Mouse (Mus musculus) naive thymus-derived CD4-positive, alpha-beta T cell, adult 2 months (primary cell): ENCODE data around the gene Cyb561a3.

Experiments
- DNase-seq: peaks from one replicate; pipeline ENCODE4 v3.0.0-alpha.2; 2011; ENCODE audit warnings: low read depth

Cyb561a3 gene

DNA sequence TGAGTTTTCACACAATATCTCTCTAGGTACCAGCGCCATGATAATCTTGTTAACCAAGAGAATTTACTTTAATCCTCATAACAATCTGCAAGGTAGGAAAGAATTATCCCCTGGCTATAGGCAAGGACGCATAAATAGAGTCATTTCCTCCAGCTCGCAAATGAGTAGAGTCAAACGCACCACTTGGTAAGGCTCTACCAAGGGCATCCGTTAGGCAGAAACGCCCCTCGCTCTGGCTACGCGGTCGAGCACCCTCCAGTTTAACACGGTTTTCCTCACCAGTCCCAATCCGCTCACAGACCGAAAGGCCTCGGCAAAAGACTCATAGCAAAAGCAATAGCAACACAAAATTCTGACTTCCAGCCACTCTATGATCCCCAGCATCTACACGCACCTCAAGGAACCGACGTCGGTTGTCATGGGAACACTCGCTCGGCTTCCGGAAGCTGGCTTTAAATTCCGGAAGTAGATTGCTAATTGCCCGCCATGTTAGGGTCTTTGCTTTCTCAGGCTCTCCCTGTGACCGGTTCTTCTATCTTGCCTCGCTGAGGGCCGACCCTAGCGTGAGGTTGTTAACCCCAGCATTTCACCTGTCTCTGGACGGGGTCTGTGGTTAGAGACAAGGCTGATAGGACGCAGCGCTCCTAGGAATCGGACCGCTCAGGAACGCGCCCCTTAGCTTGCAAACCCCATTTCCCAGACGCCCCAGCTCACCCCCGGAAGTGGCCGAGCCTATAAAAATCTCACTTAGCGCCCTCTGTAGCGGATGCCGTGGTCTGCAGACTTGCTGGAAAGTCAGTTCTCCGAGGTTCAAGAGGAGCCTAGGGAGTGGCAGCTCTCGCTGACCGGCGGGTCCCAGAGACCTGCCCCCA is at the start of gene Cyb561a3, which contains the start of gene Tmem138:
Cyb561a3 (plus strand) TSS at position 483 of the 872 bp plus-strand sequence.
Tmem138 (minus strand) TSS at position 673 of the 872 bp plus-strand sequence.
- peak; percentile 97 for DNase-seq

DNA sequence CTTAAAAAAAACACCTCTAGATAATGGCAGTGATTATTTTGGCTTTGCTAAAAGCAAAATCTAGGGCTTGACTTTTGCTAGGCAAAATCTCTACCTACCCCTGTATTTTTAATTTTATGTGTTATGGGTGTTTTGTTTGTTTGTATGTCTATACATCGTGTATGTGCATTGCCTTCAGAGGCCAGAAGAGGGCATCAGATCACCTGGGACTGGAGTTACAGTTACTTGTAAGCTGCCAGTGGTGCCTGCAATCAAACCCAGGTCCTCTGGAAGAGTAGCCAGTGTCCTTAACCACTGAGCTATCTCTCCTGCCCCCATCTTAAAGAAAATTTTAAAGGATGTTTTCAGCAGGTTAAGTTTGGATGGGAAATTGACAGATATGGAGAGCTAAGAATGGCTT is 46.9 kb upstream of the Cyb561a3 start:
- DNase-seq = peak; percentile 31

DNA sequence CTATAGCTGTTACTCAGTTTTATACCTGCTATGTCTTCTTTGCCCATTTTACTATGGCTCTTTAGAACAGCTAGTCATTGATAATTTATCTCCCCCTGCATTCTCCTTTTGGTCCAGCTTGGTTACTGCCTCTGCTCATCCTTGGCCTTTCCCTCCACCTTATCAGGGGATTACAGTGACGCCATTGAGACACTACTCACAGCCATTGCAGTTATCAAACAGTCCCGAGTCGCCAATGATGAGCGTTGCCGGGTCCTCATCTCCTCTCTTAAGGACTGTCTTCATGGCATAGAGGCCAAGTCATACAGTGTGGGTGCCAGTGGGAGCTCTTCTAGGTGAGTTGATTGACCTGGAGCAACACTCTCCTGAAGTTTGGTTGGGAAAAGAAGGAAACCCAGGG is 37.5 kb upstream of the Cyb561a3 start:
- no peak for DNase-seq

- peak; percentile 85 for DNase-seq
Observed at GRCm38 (mm10) chr19:10555624-10556510, 21.1 kb upstream of the Cyb561a3 start, which contains the start of gene Tmem216. Gene Tmem216, minus strand, starts transcription at chr19:10556238.

GRCm38 (mm10) chr19:10557001-10557400 is 20.0 kb upstream of the Cyb561a3 start:
- no peak for DNase-seq

- DNase-seq = no peak
Observed at GRCm38 (mm10) chr19:10557430-10557829, 19.5 kb upstream of the Cyb561a3 start.

DNA sequence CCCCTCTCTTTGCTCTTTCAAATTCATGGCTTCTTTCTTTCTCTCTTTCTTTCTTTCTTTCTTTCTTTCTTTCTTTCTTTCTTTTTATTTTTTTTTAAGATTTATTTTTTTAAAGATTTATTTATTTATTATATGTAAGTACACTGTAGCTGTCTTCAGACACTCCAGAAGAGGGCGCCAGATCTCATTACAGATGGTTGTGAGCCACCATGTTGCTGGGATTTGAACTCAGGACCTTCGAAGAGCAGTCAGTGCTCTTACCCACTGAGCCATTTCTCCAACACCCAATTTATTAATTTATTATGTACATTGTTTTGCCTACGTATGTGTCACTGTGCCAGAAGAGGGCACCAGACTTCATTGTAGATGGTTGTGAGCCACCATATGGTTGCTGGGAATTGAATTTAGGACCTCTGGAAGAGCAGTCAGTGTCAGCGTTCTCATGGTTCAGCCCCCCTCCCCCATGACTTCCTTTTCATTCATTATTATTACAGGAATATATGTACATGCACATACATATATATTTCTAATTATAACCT is 19.1 kb upstream of the Cyb561a3 start:
- DNase-seq = peak; percentile 27

DNA sequence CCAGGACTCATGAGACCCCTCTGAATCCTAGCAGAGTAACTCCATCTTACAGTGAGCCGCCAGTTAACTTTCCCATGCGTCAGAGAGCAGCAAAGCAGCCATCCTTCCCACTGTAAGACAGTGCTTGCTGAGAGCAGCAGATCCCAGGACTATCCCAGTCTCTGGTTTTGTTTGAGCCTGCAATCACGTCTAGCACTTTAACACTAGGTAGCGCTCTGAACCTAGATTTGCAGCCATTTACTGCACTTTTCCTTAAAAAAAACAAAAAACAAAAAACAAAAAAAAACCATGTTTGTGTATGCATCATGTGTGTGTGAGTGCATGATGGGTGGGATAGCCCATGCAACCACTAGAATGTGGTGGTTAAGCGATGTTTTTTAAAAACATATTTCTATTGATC is 16.9 kb upstream of the Cyb561a3 start:
- no peak for DNase-seq

GRCm38 (mm10) chr19:10561558-10562314 is 15.2 kb upstream of the Cyb561a3 start:
- no peak for DNase-seq

DNA sequence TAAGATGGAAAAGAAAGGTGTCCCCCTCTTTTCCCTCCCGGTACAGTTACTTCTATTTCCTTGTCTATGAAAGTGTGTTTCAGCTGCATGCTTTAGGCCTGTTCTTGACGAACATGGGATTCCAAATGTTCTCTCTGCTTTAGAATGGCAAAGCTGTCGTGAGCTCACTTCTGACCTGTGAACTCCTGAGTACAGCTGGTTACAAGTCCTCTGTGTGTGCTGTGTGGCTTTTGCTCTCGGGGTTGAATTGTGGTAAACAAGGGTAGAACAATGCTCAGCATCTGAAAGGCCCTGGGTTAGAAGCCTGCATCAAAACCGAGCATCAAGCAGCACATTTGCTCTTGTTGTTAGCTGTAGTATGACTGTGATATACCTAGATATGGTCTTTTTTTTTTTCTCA is 14.6 kb upstream of the Cyb561a3 start:
- no peak for DNase-seq

GRCm38 (mm10) chr19:10564278-10564677 is 12.7 kb upstream of the Cyb561a3 start:
- DNase-seq = no peak

- no peak for DNase-seq
Observed at GRCm38 (mm10) chr19:10565217-10565616, 11.8 kb upstream of the Cyb561a3 start.

DNA sequence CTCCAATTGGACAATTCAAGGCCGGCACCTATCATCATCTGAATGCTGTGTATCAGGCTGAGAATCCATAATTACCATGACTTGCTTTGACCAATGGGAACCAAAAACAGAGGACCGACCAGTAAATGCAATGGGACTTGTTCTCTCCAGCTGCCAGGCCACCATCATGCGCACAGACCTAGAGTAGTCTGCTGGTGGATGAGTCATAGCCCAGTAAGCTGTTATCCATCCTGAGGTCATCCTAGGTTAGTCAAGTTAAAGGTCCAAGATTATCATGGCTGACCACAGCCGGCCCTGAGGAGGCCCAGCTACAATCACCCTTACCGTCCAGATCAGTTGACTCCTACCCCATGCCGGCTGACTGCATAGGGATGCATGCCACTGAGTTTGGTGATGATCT is 7.3 kb upstream of the Cyb561a3 start:
- no peak for DNase-seq

DNA sequence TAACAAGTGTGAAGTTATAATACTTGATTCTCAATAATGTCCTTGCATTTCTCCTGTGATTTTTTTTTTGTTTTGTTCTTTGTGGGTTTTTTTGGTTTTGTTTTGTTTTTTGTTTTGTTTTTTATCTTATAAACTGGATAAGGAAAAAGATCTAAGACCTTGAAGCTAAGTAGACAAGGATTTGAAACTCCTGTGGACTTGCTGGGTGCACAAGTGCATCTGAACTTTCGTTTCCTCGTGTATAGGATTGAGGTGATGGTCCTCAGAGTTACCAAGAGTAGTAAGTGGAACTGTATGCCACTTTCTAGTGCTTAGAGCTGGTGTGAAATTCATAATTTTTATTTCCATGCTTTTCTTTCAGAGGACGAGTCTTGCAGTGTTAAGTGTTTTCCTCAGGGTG is 3.1 kb downstream of the Cyb561a3 start:
- no peak for DNase-seq

GRCm38 (mm10) chr19:10580761-10581160 is 3.8 kb downstream of the Cyb561a3 start:
- no peak for DNase-seq

- DNase-seq = no peak
Observed at GRCm38 (mm10) chr19:10581984-10582383, 5.0 kb downstream of the Cyb561a3 start.

- DNase-seq = no peak
Observed at GRCm38 (mm10) chr19:10583550-10584146, 6.7 kb downstream of the Cyb561a3 start.

DNA sequence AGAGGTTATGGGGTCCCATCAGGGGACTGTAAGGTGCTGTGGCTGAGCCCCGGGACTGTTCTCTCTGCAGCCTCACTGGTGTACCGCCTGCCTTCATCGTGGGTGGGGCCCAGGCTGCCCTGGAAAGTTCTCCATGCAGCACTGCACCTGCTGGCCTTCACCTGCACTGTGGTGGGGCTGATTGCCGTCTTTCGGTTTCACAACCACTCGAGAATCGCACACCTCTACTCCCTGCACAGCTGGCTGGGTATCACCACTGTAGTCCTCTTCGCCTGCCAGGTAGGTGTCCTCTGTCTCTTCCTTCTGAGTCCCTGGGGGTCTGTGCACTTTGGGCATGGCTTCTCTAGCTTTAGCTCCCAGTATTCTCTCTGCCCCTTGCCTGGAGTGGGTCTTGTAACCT is 8.1 kb downstream of the Cyb561a3 start:
- no peak for DNase-seq

GRCm38 (mm10) chr19:10587231-10587630 is 10.3 kb downstream of the Cyb561a3 start:
- no peak for DNase-seq

- no peak for DNase-seq
Observed at GRCm38 (mm10) chr19:10589127-10589857, 12.3 kb downstream of the Cyb561a3 start.

DNA sequence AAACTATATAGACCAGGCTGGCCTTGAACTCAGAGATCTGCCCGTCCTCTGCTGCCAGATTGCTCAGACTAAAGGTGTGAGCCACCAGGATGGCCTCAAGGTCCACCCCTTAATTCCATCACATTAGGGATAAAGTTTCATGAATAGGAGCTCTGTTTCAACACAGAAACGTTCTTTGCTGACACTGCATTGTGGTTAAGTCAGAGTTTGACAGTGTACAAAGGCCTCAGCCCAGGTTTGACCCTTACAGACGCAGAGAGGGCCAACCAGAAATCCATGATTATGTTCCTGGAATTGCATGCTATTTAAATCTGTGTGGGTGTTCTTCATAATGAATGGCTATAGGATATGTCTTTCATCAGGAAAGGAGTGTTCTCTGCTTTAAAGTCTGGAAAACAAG is 13.3 kb downstream of the Cyb561a3 start:
- DNase-seq = no peak
